Mouse (Mus musculus) cortical plate, adult 2 months (tissue): ENCODE measurements around the gene Galk1. TPM values are rescaled to one million over a fixed set of nuclear protein-coding genes. Genes with fewer than 3 reads are reported as not detected.

ENCODE experiments used
- H3K27ac ChIP-seq: fragments of 200-500 bp; 2 replicates; pipeline ENCODE4 v1.5.1; 2012; ENCODE audit warnings: low read length, control low read depth, inconsistent platforms; ENCODE audit not compliant: insufficient read depth
- H3K4me1 ChIP-seq: fragments of 200-500 bp; 2 replicates; pipeline ENCODE4 v1.6.1; 2011; ENCODE audit warnings: low read length; ENCODE audit not compliant: control insufficient read depth, insufficient read depth
- H3K4me3 ChIP-seq: fragments of 200-500 bp; 2 replicates; pipeline ENCODE4 v1.5.1; 2011; ENCODE audit warnings: mild to moderate bottlenecking, low read length, control low read depth; ENCODE audit not compliant: insufficient read depth
- CTCF ChIP-seq: fragments of 200-500 bp; IDR thresholded peaks from 2 replicates; pipeline ENCODE4 v1.5.1; 2011; ENCODE audit warnings: mild to moderate bottlenecking, control low read depth, low read length; ENCODE audit not compliant: insufficient read depth; ENCODE audit errors: extremely low read depth
- POLR2A ChIP-seq: fragments of 200-500 bp; IDR thresholded peaks from 2 replicates; pipeline ENCODE4 v1.6.1; 2011; ENCODE audit warnings: mild to moderate bottlenecking, low read length, control low read depth; ENCODE audit not compliant: insufficient read depth; ENCODE audit errors: extremely low read depth
- polyA plus RNA-seq: library from polyadenylated mRNA; depleted of rRNA; stranded (reverse); fragments of >200 nt; gene quantifications from 2 replicates; pipeline ENCODE4 v1.2.3, GENCODE M21; 2012

Gene Galk1
- polyA plus RNA-seq, 1 experiment: 20.4 TPM

- TF ChIP-seq POLR2A (no peak), CTCF (no peak)
- no peak overlapping the region for H3K27ac ChIP-seq
- no peak overlapping the region for H3K4me3 ChIP-seq
- H3K4me1 ChIP-seq: no peaks in the 10 kb centered on the region; the same call in 1 of the 2 replicates
Observed at GRCm38 (mm10) chr11:116010948-116011347, 1.6 kb downstream of the Galk1 start.

GRCm38 (mm10) chr11:116010146-116010545, 2.4 kb downstream of the Galk1 start:
- Histone ChIP-seq H3K4me1 (no peaks in the 10 kb centered on the region; the same call in 1 of the 2 replicates), H3K4me3 (no peak overlapping the region), H3K27ac (no peak overlapping the region)
- TF ChIP-seq POLR2A (no peak), CTCF (no peak)

- Histone ChIP-seq H3K4me1 (no peaks in the 10 kb centered on the region; the same call in 1 of the 2 replicates), H3K4me3 (no peak overlapping the region), H3K27ac (no peak overlapping the region)
- TF ChIP-seq POLR2A (no peak), CTCF (no peak)
Observed at GRCm38 (mm10) chr11:116009661-116010060, 2.9 kb downstream of the Galk1 start.

GRCm38 (mm10) chr11:116008832-116009375, 3.6 kb downstream of the Galk1 start:
- Histone ChIP-seq H3K4me3 (no peak overlapping the region), H3K27ac (no peak overlapping the region), H3K4me1 (no peaks in the 10 kb centered on the region; the same call in 1 of the 2 replicates)
- TF ChIP-seq POLR2A (no peak), CTCF (no peak)

- Histone ChIP-seq H3K4me3 (no peak overlapping the region), H3K4me1 (no peaks in the 10 kb centered on the region; the same call in 1 of the 2 replicates), H3K27ac (no peak overlapping the region)
- TF ChIP-seq POLR2A (no peak), CTCF (no peak)
Observed at GRCm38 (mm10) chr11:116008411-116008810, 4.1 kb downstream of the Galk1 start.

GRCm38 (mm10) chr11:116007095-116007850, 5.2 kb downstream of the Galk1 start:
- no peak overlapping the region for H3K4me3 ChIP-seq
- H3K27ac ChIP-seq: no peak overlapping the region
- TF ChIP-seq POLR2A (no peak), CTCF (no peak)
- H3K4me1 ChIP-seq: no peaks in the 10 kb centered on the region

- Histone ChIP-seq H3K27ac (no peak overlapping the region), H3K4me3 (no peak overlapping the region; the same call in 1 of the 2 replicates), H3K4me1 (no peaks in the 10 kb centered on the region)
- no peak for TF ChIP-seq POLR2A
- TF ChIP-seq CTCF: no peak
Observed at GRCm38 (mm10) chr11:116005701-116006419, 6.7 kb downstream of the Galk1 start.

GRCm38 (mm10) chr11:116004840-116005700, 7.4 kb downstream of the Galk1 start:
- H3K27ac ChIP-seq: no peak overlapping the region
- TF ChIP-seq CTCF (peak; percentile 27), POLR2A (no peak)
- no peaks in the 10 kb centered on the region for H3K4me1 ChIP-seq
- peak overlapping the region; percentile 29 for H3K4me3 ChIP-seq
